ENCODE assay signal across 28 mouse cellular contexts in genomic region chr6:56837166-56837565, GRCm38 (mm10). TPM values are rescaled to one million over a fixed set of nuclear protein-coding genes. Genes with fewer than 3 reads are reported as not detected.
A peak's percentile ranks its signal among the peaks of the same experiment; 100 is the strongest.
DNase-seq lines count a peak whose midpoint lies in the region; ATAC-seq and TF ChIP-seq lines count a peak whose summit lies in the region.
"Had no signal": no experiment of that assay in that cellular context is flagged by ENCODE, and none has a peak within 500 bp of the region (broad histone marks: within the 10 kb centered on the region; RNA-seq: fewer than 3 reads in every experiment).

No protein-coding gene starts in this region.

- peak overlapping the region; percentile 89 for H3K4me3 ChIP-seq in E14TG2a.4 (replicated peaks; ENCODE audit: low read length)
- H3K4me3 ChIP-seq: embryonic facial prominence, embryonic 13.5 days; gastrocnemius, adult 2 months; heart, adult 2 months; heart, embryonic 10.5 days; heart, embryonic 13.5 days; hindbrain, embryonic 13.5 days had no signal

- no peak for ATAC-seq in megakaryocyte progenitor cell, adult 5-6 weeks (replicated peaks; ENCODE audit: poor library complexity)
- ATAC-seq: forebrain, embryonic 14.5 days; forebrain, postnatal 0 days; hindbrain, embryonic 16.5 days; intestine, postnatal 0 days had no signal

- H3K36me3 ChIP-seq in E14TG2a.4 (ENCODE audit: insufficient read depth, low read length): peaks cover 58% of the 10 kb centered on the region
- H3K36me3 ChIP-seq: hindbrain, embryonic 13.5 days had no signal

- peak; percentile 42 for DNase-seq in heart, adult 11 months
- DNase-seq in heart, postnatal 14 days: no peak
- DNase-seq in ES-CJ7 (ENCODE audit: low read depth, low spot score) (peak; percentile 74), WW6 (ENCODE audit: low read depth, low spot score) (peak; percentile 34)
- DNase-seq in gastrocnemius, postnatal 10 days: no peak
- DNase-seq in lung, postnatal 36 days: no peak
- DNase-seq: adrenal gland, adult 2 months; adrenal gland, postnatal 14 days; B cell, adult 2 months; cerebellum, adult 11 months; cerebellum, adult 2 months; cerebellum, adult 9-11 months; cerebellum, postnatal 25 days; forebrain, postnatal 0 days; gastrocnemius, adult 2 months; gastrocnemius, postnatal 25 days; heart, adult 2 months; kidney, adult 2 months had no signal

- no peaks in the 10 kb centered on the region for H3K27me3 ChIP-seq in E14TG2a.4 (ENCODE audit: insufficient read depth, low read length)
- H3K27me3 ChIP-seq: CH12.LX; embryonic facial prominence, embryonic 13.5 days; heart, embryonic 13.5 days; hindbrain, embryonic 13.5 days had no signal

- peaks cover 51% of the 10 kb centered on the region for H3K4me1 ChIP-seq in E14TG2a.4 (replicated peaks; ENCODE audit: low read depth, low read length)

- no peaks in the 10 kb centered on the region for H3K9me3 ChIP-seq in E14TG2a.4 (ENCODE audit: low read length)
- H3K9me3 ChIP-seq: embryonic facial prominence, embryonic 13.5 days; heart, embryonic 10.5 days; heart, embryonic 13.5 days; hindbrain, embryonic 13.5 days had no signal

- intact Hi-C loops in heart, postnatal 14 days (cut with DNase I): no loop called here

- no peak for TF ChIP-seq CTCF in E14TG2a.4 (conservative IDR thresholded peaks at IDR 0.05; ENCODE audit: low read length)

RNA-seq across cellular contexts. Expression of gene Fkbp9, which starts 5.3 kb away (rescaled TPM):
- total RNA-seq in heart, postnatal 14 days (2021): 10 to 100 TPM; 92.1 to 95.0 TPM
- 100 to 1,000 TPM; 120 to 138 TPM for total RNA-seq in gastrocnemius, postnatal 10 days (2021)
- 4.3 and 5.1 TPM in 2 replicates for total RNA-seq in megakaryocyte progenitor cell, adult 5-6 weeks (2015)
- total RNA-seq in megakaryocyte progenitor cell, adult 5-6 weeks (2017): 11.6 and 12.1 TPM in 2 replicates

RNA-seq across cellular contexts. Expression of gene Kbtbd2, which starts 39.6 kb away (rescaled TPM):
- 10 to 100 TPM; 30.4 to 35.4 TPM for total RNA-seq in heart, postnatal 14 days (2021)
- 10 to 100 TPM; 21.9 to 25.8 TPM for total RNA-seq in gastrocnemius, postnatal 10 days (2021)
- total RNA-seq in megakaryocyte progenitor cell, adult 5-6 weeks (2015): 32.0 and 32.6 TPM in 2 replicates
- 32.5 and 33.5 TPM in 2 replicates for total RNA-seq in megakaryocyte progenitor cell, adult 5-6 weeks (2017)

Comparison
In these comparisons a context has a peak if more than half of its experiments do, and no peak if none do; other contexts are left out.
1. DNase-seq: peak in heart, adult 11 months (single experiment), ES-CJ7 (single experiment) and WW6 (single experiment); none in heart, postnatal 14 days (0 of 2), gastrocnemius, postnatal 10 days (single experiment) and lung, postnatal 36 days (single experiment).
2. RNA of gene Fkbp9, which starts 5.3 kb away (total RNA-seq): 120 to 138 TPM in gastrocnemius, postnatal 10 days and 92.1 to 95.0 TPM in heart, postnatal 14 days; 4.3 to 12.1 TPM in megakaryocyte progenitor cell, adult 5-6 weeks; every median in the first group is over 4 times any median in the second.